Mouse (Mus musculus) testis, adult 2 months (tissue): ENCODE results near the gene Tmem183a.

Experiments used
- CTCF ChIP-seq: fragments of 200-500 bp; IDR thresholded peaks from 2 replicates; pipeline ENCODE4 v1.5.1; 2012; ENCODE audit warnings: low read depth, mild to moderate bottlenecking, inconsistent platforms, low read length, moderate library complexity; ENCODE audit not compliant: control insufficient read depth, insufficient read depth, insufficient replicate concordance
- POLR2A ChIP-seq: fragments of 200-500 bp; IDR thresholded peaks from 2 replicates; pipeline ENCODE4 v1.6.1; 2012; ENCODE audit warnings: low read depth, mild to moderate bottlenecking, inconsistent platforms, low read length, moderate library complexity; ENCODE audit not compliant: control insufficient read depth

DNA sequence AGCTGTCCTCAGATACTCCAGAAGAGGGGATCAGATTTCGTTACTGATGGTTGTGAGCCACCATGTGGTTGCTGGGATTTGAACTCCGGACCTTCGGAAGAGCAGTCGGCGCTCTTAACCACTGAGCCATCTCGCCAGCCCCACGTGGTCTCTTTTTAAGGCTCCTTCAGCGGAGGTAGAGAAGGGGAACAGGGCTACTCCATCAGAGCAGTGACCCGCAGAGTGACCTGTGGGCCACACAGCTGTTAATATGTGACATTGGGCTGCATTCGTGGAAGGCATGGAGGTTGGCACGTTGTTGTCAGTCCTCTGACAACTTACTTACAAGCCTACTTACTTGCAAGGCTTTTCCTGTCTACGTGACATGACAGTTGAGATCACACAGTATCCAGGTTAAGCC, 36.4 kb upstream of the Tmem183a start:
- TF ChIP-seq POLR2A (no peak), CTCF (no peak)
